Mouse (Mus musculus): ENCODE measurements around the gene Rusc2.

Rusc2 gene

GRCm38 (mm10) chr4:43384083-43384460, 2.3 kb downstream of the Rusc2 start:
- DNase-seq (ENCODE audit: low read depth, low spot score): peak; percentile 69

GRCm38 (mm10) chr4:43384541-43384940, 2.8 kb downstream of the Rusc2 start:
- no peak for DNase-seq (ENCODE audit: low read depth, low spot score)

- DNase-seq (ENCODE audit: low read depth, low spot score): no peak
These were observed 5.2 kb downstream of the Rusc2 start for GRCm38 (mm10) chr4:43386932-43387331.

GRCm38 (mm10) chr4:43389390-43389789, 7.6 kb downstream of the Rusc2 start:
- DNase-seq (ENCODE audit: low read depth, low spot score): no peak

GRCm38 (mm10) chr4:43389845-43390440, 8.2 kb downstream of the Rusc2 start:
- DNase-seq (ENCODE audit: low read depth, low spot score): no peak

GRCm38 (mm10) chr4:43391521-43392050, 9.8 kb downstream of the Rusc2 start:
- DNase-seq (ENCODE audit: low read depth, low spot score): no peak

GRCm38 (mm10) chr4:43394345-43394891, 12.6 kb downstream of the Rusc2 start:
- DNase-seq (ENCODE audit: low read depth, low spot score): peak; percentile 97

- no peak for DNase-seq (ENCODE audit: low read depth, low spot score)
These were observed 13.4 kb downstream of the Rusc2 start for GRCm38 (mm10) chr4:43395147-43395546.

- DNase-seq (ENCODE audit: low read depth, low spot score): no peak
These were observed 14.1 kb downstream of the Rusc2 start for GRCm38 (mm10) chr4:43395836-43396235.

GRCm38 (mm10) chr4:43396381-43396780, 14.6 kb downstream of the Rusc2 start:
- peak; percentile 68 for DNase-seq (ENCODE audit: low read depth, low spot score)

GRCm38 (mm10) chr4:43398014-43398413, 16.2 kb downstream of the Rusc2 start:
- no peak for DNase-seq (ENCODE audit: low read depth, low spot score)

GRCm38 (mm10) chr4:43398829-43399331, 17.1 kb downstream of the Rusc2 start:
- peak; percentile 62 for DNase-seq (ENCODE audit: low read depth, low spot score)

- DNase-seq (ENCODE audit: low read depth, low spot score): no peak
These were observed 17.8 kb downstream of the Rusc2 start for GRCm38 (mm10) chr4:43399391-43400131.

- no peak for DNase-seq (ENCODE audit: low read depth, low spot score)
These were observed 19.2 kb downstream of the Rusc2 start for GRCm38 (mm10) chr4:43400976-43401375.

- no peak for DNase-seq (ENCODE audit: low read depth, low spot score)
These were observed 19.7 kb downstream of the Rusc2 start for GRCm38 (mm10) chr4:43401486-43401885.

- DNase-seq (ENCODE audit: low read depth, low spot score): no peak
These were observed 20.4 kb downstream of the Rusc2 start for GRCm38 (mm10) chr4:43402212-43402611.

- DNase-seq (ENCODE audit: low read depth, low spot score): no peak
These were observed 22.9 kb downstream of the Rusc2 start for GRCm38 (mm10) chr4:43404697-43405096.

GRCm38 (mm10) chr4:43406162-43406971, 24.6 kb downstream of the Rusc2 start:
- peak; percentile 83 for DNase-seq (ENCODE audit: low read depth, low spot score)

GRCm38 (mm10) chr4:43407071-43407920, 25.5 kb downstream of the Rusc2 start:
- DNase-seq (ENCODE audit: low read depth, low spot score): no peak

GRCm38 (mm10) chr4:43414761-43415160, 33.0 kb downstream of the Rusc2 start:
- DNase-seq (ENCODE audit: low read depth, low spot score): no peak

Measured in 3T3-L1 (cell line).